Mouse (Mus musculus): Measurements from ENCODE around the gene Ttll3.
A peak's percentile ranks its signal among the peaks of the same experiment; 100 is the strongest.

Gene Ttll3

GRCm38 (mm10) chr6:113388960-113389359 is at the start of gene Ttll3:
Gene Ttll3 (plus strand): TSS chr6:113389260.
- TF ChIP-seq GATA4 (IDR thresholded peaks at IDR 0.05; ENCODE audit: insufficient replicate concordance, low read length) = no peak

DNA sequence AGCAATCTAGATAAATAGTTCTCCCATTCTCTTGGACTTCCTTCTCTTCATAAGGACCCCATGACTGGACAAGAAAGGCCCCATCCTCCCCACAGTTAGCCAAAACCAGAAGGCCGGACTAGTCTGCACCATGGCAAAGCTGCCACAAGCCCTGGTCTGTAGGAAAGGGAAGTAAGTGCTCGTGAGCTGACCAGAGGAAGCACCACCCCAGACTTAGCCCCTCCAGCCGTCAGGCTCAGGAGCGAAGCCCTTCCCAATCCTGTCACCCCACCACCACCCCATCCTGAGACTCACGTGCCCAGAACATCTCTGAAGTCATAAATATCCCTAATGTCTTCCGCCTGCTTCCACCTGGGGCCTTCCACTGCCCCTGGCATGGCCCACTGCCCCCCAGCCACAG is 47.5 kb upstream of the Ttll3 start:
- TF ChIP-seq GATA4 (IDR thresholded peaks at IDR 0.05; ENCODE audit: insufficient replicate concordance, low read length) = no peak

DNA sequence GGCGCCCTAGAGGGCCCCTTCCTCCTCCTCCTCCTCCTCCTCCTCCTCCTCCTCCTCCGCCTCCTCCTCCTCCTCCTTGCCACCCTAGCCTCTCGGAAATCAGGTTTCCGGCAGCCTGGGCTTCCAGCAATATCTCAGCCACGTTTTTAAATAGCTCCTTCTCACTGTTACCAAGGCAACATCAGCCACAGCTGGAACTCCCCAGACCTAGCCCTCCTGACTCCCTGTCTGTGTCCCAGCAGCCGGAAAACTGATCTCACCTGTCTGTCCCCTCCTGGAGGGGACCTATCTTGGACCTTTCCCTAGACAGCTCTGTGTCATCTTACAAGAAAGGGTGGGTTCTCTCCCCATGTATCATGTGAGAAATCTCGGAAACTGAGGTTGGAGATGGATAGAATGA is 46.8 kb upstream of the Ttll3 start:
- no peak for TF ChIP-seq GATA4 (IDR thresholded peaks at IDR 0.05; ENCODE audit: insufficient replicate concordance, low read length)

DNA sequence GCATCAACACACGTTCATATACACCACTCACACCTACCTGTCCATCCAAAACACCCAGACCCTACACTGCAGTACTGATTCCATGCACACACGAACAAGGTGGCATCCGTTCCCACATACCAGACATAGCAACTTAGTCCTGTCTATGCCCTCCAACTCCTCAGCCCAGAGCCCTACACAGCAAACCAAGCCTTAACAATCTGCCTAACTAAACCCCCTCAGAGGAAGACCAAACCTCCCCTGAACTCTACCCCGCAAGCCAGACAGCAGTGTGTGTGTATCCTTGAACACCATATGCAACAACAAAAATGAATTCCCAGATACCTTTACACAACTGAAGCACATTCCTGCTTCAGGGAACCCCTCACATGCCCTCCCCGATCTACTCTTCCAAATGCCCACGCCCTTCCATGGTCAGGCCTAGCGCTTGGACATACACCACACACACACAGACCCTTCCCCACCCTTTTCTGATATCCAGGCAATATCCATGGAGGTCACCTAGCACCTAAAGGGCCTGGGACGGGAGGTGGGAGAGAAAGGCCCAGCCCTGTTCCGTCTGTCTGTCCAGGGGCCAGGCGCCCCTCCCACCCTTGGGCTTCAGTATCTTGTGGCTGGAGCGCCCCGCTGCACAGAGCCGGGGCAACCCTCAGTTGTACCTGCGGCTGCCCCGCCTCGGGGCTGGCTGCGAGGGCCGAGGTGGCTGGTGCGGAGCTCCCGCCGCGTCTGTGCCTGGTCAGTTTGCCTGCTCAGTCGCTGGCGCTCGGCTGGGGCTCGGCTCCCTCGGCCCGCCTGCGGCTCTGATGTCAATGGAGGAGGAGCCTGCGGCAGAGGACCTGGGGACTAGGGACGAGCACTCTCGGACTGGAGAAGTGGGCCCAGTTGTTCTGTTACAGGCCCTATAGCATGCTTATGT is 45.6 kb upstream of the Ttll3 start, which contains the start of gene Camk1:
Camk1 (minus strand) TSS at position 808 of the 916 bp plus-strand sequence.
- no peak for TF ChIP-seq GATA4 (IDR thresholded peaks at IDR 0.05; ENCODE audit: insufficient replicate concordance, low read length)

- no peak for TF ChIP-seq GATA4 (IDR thresholded peaks at IDR 0.05; ENCODE audit: insufficient replicate concordance, low read length)
Measured at GRCm38 (mm10) chr6:113344321-113344720, 44.7 kb upstream of the Ttll3 start.

- TF ChIP-seq GATA4 (IDR thresholded peaks at IDR 0.05; ENCODE audit: insufficient replicate concordance, low read length) = no peak
Measured at GRCm38 (mm10) chr6:113346897-113347296, 42.2 kb upstream of the Ttll3 start.

- no peak for TF ChIP-seq GATA4 (IDR thresholded peaks at IDR 0.05; ENCODE audit: insufficient replicate concordance, low read length)
Measured at GRCm38 (mm10) chr6:113350538-113350937, 38.5 kb upstream of the Ttll3 start.

DNA sequence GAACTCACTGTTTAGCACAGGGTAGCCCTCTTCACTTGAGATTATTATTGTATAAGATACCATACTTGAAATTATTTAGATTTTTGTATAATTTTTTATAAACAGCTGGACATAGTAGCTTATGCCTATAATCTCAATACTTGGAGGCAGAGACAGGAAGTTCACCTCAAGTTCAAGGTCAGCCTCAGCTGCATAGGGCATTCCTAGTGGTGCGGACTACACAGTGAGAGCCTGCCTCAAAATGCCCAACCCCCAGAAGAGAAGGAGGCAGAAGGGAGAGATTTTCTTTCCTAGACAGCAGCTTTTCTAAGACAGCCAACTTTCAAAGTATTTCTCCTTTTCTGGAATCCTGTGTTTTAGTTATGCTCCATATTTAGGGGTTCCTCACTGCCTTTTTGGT is 37.9 kb upstream of the Ttll3 start:
- TF ChIP-seq GATA4 (IDR thresholded peaks at IDR 0.05; ENCODE audit: insufficient replicate concordance, low read length) = no peak

DNA sequence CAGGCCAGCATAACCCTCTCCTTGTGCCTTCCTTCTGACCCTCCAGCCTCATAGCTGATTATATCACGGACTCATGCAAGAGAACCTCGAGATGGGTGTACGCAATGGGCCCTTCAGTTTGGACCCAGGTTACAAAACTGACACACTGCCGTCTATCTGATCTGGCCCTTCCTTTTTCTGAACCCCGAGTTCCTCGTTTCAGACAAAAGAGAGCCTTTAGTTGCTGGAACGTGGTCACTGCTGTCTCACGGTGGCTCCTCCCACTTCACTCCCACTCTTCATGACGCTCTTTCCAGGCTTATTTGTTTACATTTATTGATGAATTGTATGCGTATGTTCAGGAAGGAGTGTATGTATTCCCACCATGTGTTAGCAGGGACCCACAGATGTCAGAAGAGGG is 37.4 kb upstream of the Ttll3 start:
- TF ChIP-seq GATA4 (IDR thresholded peaks at IDR 0.05; ENCODE audit: insufficient replicate concordance, low read length) = no peak

DNA sequence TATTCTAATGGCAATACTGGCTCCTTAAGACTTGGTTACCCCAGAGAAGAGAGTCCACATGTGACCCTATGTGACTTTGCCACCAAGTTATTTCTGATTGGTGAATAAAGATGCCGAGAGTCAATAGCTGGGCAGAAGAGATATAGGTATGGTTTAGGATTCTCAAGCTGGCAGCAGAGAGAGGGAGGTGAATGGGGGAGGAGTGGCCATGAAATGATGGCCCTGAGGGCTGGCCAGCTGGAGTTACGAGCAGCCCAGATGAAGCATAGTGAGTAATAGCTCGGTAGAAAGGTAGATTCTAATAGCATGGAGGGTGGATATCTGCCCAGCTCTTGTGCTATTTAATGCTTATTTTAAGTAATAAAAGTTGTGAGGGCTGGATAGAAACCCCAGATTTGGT is 36.2 kb upstream of the Ttll3 start:
- TF ChIP-seq GATA4 (IDR thresholded peaks at IDR 0.05; ENCODE audit: insufficient replicate concordance, low read length) = no peak

- TF ChIP-seq GATA4 (IDR thresholded peaks at IDR 0.05; ENCODE audit: insufficient replicate concordance, low read length) = peak; percentile 14; the same call in 1 of the 2 replicates
Measured at GRCm38 (mm10) chr6:113353696-113354095, 35.4 kb upstream of the Ttll3 start.

- TF ChIP-seq GATA4 (IDR thresholded peaks at IDR 0.05; ENCODE audit: insufficient replicate concordance, low read length) = no peak
Measured at GRCm38 (mm10) chr6:113361476-113361875, 27.6 kb upstream of the Ttll3 start.

GRCm38 (mm10) chr6:113362241-113362640 is 26.8 kb upstream of the Ttll3 start:
- no peak for TF ChIP-seq GATA4 (IDR thresholded peaks at IDR 0.05; ENCODE audit: insufficient replicate concordance, low read length)

GRCm38 (mm10) chr6:113364518-113365135 is 24.4 kb upstream of the Ttll3 start:
- TF ChIP-seq GATA4 (IDR thresholded peaks at IDR 0.05; ENCODE audit: insufficient replicate concordance, low read length) = no peak

DNA sequence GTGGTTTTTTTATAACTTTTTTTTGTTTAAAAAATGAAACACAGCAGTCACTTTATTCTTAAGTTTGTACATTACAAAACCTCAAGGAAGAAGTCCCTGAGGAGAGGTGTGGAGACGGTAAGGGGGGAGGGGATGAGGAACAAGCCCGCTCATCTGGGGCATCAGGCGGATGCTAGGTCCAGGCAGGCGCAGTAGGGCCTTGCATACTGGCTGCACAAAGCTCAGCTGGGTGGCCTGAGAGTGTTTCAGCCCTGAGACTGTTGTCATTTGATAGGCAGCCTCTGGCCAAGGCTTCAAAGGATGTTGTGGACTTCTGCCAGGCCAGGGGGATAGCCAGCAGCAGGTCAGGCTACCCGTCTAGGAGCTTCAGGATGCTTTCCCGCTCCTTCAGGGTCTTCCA is 22.4 kb upstream of the Ttll3 start:
- no peak for TF ChIP-seq GATA4 (IDR thresholded peaks at IDR 0.05; ENCODE audit: insufficient replicate concordance, low read length)

GRCm38 (mm10) chr6:113367574-113367973 is 21.5 kb upstream of the Ttll3 start:
- no peak for TF ChIP-seq GATA4 (IDR thresholded peaks at IDR 0.05; ENCODE audit: insufficient replicate concordance, low read length)
